Mouse (Mus musculus) embryonic fibroblast, embryonic 13.5 days (primary cell): ENCODE measurements around the gene Tef.

Experiments
- CTCF ChIP-seq: IDR thresholded peaks from 2 replicates; pipeline ENCODE4 v1.5.1; 2011; ENCODE audit warnings: mild to moderate bottlenecking, control low read depth, low read length, moderate library complexity, borderline replicate concordance; ENCODE audit not compliant: insufficient read depth
- POLR2A ChIP-seq: IDR thresholded peaks from 2 replicates; pipeline ENCODE4 v1.6.1; 2011; ENCODE audit warnings: low read depth, mild to moderate bottlenecking, control low read depth, low read length, moderate library complexity

DNA sequence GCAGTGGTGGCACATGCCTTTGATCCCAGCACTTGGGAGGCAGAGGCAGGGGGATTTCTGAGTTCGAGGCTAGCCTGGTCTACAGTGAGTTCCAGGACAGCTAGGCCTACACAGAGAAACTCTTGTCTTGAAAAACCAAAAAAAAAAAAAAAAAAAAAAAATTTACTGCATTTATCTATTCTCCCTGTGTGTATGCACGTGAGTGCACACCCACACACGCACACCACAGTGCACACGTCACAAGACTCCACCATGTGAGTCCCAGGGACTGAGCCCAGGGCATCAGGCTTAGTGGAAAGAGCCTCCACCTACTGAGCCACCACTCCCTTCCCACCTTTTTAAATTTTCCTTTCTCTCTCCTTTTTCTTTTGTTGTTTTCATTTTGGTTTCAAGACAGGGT, 28.3 kb downstream of the Tef start:
- TF ChIP-seq POLR2A, result no peak
- no peak for TF ChIP-seq CTCF
